Mouse (Mus musculus) liver, embryonic 14.5 days (tissue): ENCODE results near the gene Cd244a.

Experiments used
- CTCF ChIP-seq: IDR thresholded peaks from 2 replicates; pipeline ENCODE4 v1.5.1; 2016; ENCODE audit warnings: antibody characterized with exemption, low read depth, control low read depth
- EP300 ChIP-seq: IDR thresholded peaks from 2 replicates; pipeline ENCODE4 v1.6.1; 2016; ENCODE audit warnings: antibody characterized with exemption, low read depth

- TF ChIP-seq CTCF (no peak), EP300 (no peak)
Observed at GRCm38 (mm10) chr1:171619001-171619400, 60.0 kb downstream of the Cd244a start.
